Mouse (Mus musculus) A20 (cell line): Measurements from ENCODE around the gene Gm21885.

Experiments
- DNase-seq: peaks from one replicate; pipeline ENCODE4 v3.0.0-alpha.2; 2011; ENCODE audit warnings: low read depth, low spot score

Gm21885 gene

DNA sequence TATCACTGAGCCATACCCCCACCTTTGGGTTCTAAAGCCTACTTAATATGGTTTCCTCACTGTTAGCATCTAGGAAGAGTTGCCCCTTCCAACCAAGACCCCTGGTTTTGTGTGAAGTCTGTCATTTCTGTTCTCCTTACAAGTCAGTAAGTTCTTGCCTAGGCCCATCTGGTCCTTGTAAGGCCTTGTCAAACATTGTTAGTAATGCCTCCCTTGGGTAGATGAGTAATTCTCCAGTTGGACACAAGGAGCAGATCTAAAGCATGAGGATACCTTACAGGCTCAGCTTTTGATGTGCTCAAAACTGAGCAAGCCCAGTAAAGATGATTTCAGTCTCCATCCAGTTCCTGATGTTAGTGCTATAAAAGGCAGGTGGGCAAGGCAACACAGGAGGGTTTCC, 12.9 kb upstream of the Gm21885 start:
- DNase-seq, result no peak

DNA sequence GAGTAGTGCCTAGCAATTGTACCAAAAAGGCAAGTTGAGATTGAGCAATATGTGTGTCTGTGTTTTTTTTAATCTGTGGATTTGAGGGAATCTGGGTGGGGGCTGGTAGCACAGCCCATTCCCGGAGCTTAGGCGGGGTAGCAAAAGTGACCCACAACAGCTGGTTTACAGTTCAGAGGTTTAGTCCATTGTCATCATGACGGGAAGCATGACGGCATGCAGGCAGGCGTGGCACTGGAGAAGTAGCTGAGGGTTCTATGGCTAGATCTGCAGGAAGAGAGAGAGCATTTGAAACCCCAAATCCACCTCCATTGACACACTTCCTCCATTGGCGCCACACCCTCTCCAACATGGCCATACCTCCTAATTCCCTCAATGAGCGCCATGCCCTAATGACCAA, 11.8 kb upstream of the Gm21885 start:
- DNase-seq, result no peak

DNA sequence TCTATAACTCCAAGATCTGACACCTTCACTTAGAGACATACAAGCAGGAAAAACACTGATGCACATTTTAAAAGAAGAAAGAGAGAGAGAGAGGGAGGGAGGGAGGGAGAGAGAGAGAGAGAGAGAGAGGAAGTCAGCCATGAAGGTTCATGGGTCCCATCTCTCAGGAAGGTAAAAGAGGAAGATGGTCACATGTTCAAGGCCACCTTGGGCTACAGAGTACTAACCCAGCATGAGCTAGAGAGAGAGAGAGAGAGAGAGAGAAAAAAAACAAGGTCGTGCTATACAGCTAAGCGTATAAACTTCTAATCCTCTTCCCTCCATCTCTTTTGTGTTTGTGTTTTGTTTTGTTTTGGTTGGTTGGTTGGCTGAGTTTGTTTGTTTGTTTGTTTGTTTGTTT, 10.7 kb upstream of the Gm21885 start:
- no peak for DNase-seq

DNA sequence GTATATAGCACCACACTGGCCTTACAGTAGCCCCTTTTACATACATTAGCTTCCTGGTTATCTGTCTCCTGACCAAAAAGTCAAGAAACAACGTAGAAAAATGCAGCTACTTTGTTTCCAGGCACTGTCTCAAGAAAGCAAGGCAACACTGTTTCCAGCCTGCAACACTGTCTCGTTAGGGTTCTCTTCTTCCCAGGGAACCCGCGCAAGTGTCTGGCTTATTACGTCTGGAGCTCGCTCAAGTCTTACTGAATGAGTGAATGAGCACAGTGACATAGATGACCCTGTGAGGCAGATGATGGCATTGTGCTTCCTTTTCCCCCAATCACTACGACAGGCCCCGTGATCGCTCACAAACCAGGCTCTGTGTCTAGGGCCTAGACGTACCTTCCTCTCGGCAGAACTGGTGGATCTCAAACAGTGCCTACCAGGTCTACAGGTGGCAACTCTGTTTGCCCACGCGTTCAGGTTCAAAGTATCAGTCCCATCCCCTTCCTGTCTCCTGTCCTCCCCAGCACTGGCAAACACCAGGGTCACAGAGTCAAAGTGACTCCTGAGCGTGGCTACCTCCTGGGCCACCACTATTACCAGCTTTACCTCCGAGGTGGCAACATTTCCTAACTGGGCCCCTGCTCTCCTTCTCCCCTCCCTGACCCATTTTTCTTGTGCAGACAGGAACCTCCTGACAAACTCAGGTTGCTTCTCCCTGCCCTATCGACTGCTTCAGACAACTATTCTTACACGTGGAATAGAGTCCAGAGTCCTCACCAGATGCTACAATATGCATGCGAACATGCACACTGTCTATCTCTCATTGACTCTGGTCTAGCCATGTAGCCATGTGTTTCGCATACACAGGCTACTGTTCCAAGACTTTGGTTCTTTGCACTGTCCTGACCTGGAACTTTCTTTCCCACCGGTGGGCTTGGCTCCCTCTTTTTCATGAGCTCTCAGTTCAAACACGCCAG, 8.4 kb upstream of the Gm21885 start:
- DNase-seq, result no peak

DNA sequence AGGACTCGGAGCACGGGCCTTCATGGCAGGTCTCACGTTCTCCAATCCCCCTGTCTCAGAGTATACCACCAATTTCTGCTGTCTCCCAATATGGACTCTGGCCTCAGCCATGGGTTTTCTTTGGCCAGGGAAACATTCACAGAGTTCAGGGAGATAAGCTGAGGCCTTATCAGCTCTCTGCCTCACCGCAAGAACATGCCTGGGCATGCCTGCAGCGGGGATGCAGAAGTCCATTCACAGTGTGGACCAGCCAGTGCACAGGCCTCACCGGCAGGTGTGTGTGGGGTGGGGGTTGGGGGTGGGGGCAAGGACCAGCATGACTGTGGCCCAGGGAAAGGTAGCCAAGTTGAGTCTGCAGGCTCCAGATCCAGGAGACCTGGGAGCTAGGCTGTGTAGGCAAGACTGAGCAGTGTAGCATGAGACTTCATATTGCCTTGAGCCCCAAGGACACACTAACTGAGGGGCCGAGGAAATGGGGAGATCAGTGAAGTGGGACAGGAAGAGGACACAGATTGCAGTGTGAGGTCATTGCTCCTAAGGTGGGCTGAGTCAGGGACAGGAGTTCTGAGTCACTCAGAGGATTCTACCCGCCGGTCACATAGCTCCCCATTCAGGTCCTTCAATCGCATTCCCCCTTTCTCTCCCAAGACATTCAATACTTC, 7.3 kb upstream of the Gm21885 start:
- no peak for DNase-seq

DNA sequence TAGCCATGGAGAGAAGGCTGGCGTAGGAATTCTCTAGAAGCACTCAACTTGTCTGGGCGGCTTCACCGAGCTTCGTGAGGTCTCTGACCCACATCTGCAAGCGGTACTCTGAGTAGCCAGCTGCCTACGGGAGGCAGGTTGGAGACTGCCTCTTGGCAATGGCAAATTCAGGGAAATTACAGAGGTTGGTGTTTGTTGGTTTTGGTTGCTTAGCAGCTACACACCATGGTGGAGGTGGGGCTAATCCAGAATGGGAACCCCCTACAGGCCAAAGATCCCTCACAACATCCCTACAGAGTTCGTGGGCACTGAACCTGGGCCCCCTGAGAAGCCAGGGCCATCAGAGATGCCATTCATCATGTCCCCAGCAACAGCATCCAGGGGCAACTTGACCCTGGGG, 6.4 kb upstream of the Gm21885 start:
- no peak for DNase-seq

DNA sequence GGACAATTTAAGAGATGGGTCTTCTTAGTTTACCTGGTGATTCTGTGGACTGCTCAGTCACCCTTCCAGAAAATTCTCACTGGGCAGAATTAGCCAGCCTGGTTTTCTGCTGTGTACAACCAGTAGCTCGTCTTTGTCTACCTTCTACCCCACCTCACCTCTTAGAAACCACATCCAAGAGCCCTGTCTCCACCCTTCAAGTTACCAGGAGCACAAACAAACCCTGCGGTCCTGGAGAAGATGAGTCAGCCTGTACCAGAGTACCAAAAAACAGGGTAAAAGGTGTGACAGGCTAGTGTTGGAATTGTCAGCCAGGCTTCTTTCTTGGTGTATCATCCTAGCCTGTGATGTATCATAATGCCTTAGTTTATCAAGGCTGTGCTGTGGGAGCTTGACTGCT, 6.0 kb upstream of the Gm21885 start:
- DNase-seq, result no peak

DNA sequence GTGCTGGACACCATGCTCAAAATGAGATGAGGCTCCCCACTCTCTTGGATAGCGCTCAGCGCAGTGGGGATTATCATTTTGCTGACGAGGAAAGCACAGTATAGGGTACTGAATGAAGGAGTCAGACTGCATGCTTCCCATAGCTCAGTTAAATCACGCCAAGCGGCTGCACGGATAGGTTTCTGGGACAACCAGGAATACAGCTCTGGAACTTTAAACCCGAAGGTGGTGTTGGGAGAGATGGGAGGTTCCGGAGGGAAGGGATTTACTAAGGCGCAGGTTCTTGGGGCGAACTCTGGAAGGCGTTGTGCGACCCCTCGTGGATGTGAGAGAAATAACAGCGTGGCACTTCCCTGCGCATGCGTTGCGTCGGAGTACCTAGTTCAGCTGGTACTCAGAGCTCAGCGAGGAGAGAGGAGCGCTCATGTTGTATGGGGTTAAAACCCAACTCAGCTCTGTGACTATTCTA, 4.8 kb upstream of the Gm21885 start:
- peak; percentile 88 for DNase-seq

DNA sequence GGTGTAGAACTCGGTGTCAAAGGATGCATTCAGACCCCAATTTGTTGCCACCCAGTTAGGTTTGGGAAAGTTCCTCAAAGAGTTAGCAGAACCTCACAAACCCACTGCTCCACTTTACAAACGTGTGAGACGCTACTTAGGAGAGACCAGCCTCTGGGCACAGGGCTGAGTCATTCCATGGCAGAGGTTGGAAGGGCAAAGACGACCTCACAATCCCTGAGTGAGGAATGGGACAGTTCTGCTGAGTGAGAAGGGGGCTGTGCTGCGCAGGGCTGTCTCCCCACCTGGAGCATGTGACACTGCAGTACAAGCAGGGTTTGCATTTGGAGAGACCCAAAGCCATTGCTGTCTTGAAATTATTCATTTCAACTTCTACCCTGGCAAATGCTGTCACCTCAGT, 618 bp downstream of the Gm21885 start:
- no peak for DNase-seq

DNA sequence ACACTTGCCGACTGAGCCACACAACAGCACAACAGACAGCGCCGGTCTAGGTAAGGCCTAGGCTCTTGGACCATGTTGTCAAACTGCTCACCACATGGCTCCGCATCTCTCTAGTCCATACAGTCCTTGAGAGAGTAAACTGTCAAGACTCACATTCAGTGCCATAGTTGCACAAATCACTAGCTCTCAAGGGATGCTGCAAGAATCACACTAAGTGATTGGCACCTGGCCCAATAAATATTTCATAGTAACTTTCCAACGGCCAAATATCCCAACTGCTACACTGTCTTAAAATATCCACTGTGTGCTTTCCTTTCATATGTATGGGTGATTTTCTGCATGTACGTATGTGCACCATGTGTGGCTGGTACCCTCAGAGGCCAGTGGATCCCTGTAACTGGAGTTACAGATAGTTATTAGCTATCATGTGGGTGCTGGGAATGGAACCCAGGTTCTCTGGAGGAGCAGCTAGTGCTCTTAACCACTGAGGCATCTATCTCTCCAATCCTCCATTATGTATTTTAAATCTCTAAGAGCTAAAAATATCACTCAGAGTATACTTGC, 1.9 kb downstream of the Gm21885 start:
- no peak for DNase-seq

DNA sequence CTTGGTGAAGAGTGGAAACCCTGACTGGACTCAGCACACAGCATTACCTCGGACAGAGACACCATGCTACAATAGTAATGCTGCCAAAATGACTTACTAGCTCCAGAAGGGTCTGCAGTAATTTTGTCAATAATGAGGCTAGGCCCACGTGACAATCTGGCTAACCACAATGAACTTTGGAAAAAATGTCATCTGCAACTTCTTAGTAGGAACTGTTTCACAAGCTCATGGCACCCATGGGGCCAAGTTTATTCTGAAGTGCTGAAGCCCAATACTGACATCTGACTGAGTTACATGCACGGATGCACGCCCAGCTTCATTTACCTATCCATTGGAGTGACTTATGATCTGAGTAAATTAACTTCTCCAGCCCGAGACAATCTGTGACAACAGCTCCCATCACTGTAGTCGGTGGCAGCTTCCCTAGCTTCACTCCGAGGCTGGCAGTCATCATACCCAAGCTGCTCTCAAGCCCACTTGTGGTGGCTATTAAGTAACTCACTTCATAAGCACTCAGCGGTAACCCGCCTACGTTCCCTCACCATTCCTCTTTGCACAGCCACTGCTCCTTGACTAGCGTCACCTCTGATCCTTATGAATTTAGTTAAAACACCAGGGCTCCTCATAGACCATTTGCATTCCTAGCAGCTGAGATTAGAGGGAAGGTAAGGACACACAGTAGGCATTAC, 4.4 kb downstream of the Gm21885 start:
- DNase-seq, result no peak

DNA sequence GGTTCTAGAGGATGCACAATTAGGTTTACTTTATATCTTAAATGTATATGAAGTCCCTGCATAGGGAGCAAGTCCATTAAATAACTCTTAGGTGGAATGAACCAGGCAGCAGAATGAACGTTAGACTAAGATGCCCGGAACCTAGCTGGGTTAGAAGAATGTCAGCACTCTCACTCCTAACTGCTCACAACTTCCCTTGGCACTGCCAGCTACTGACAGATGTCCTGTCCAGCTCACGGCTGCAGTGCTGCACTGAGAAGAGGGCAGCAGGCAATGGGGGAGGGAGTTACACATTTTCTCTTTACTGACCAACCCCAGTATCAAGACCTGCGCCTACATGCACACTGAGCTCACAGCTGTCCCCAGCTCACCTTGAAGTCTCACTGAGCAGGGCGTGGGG, 5.4 kb downstream of the Gm21885 start:
- DNase-seq, result no peak

DNA sequence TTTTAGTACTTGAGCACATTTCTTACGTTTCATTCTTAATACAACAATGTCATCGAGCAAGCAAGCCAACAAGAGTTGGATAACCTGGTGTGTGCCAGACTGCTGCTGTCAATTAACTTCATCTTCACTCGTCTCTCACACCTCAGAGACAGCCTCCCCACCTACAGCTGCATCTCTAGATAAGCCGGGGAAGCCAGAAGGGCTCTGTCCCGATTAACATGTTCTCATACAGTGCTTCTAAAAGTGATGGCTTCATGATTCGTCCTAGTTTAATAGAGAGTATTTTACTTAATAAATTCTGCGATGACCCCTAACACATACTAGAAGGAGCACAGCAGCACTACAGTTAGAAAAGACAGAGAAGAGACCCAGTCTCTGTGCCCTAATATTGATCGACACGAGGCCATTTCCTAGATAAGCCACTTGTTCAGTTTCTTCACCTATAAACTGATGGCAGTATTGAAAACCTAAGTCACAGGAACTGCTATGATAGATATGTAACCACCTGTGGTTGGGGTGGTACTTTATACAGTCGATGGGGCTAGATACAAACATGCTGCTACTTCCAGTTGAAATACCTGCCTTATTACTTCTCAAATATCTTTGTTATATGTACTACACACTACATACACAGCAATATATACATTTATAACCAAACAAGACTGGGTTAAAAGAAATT, 8.5 kb downstream of the Gm21885 start:
- no peak for DNase-seq

DNA sequence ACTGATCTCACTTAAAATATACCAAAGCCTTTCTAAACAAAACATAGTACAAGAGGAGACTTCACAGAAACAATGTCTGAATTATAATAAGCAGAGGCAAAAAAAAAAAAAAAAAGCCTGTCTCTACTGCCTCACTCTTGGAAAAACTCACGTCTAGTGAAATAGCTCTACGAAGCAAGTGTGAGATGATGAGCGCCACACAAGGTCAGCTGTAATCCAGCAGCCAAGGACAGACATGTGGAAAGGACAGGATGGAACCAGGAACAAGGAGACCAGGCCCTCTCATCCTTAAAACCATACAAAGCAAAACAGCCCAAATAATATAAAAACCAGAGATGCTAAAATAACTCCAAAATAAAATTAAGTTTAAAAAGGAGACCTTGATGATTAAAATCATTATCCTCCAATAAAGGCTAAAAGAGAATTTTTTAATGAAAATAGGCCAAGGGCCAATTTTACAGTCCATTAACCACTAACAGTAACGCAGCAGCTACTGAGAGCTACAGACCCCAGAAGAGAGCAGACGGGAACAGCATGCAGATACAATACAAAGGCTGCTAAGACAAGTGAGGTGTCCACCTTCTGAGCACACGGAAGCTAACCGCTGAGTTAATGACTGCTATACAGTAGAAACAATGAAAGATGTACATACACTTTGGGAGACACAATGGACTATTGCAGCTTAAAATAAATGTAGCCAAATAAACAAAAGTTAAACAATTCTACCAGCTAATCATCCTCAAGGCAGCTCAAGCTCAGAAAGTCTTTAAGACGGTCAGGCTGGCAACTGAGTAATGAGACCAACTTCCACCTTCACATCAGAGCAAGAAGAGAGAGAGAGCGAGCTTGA, 13.5 kb downstream of the Gm21885 start:
- no peak for DNase-seq

DNA sequence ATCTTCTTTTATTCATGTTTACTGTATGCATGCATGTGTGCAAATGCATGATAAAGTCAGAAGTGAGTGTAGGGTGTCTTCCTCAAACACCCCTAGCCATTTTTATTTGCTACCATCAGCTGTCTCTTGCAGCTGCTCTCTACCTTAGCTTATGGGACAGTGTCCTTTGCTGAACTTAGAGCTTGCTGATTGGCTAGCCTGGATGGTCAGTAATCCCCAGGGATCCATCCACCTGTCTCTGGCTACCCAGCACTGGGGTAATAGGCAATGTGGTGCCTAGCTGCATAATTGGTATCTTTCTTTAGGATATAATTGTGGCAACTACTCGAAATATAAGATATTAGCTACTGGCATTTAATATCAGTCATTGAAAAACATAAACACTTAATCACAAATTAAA, 31.1 kb downstream of the Gm21885 start:
- no peak for DNase-seq

DNA sequence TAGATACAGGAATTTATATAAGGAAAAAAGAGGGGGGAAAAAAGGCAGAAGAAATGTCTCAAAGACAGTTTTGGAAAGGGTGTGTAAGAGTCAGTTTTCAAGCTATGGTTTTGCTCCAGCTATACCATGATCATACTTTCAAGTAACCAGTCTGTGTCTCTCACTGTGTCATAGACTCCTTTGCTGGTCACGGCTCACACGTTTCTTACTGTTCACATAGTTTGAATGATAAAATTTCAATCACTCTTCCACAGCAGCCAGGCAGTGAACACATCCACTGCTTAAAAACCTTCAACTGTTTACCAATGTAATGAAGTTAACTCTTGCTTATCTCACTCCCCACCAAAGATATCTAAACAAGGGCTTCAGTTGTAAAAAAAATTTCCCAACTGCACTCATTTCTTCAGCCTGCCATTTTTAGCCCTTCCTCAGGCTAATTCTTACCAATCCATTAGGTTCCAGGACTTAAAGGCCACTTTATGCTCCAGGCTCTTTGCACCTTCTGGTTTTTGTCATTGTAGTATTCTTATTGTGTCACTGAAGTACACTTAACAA, 32.5 kb downstream of the Gm21885 start:
- DNase-seq, result no peak

DNA sequence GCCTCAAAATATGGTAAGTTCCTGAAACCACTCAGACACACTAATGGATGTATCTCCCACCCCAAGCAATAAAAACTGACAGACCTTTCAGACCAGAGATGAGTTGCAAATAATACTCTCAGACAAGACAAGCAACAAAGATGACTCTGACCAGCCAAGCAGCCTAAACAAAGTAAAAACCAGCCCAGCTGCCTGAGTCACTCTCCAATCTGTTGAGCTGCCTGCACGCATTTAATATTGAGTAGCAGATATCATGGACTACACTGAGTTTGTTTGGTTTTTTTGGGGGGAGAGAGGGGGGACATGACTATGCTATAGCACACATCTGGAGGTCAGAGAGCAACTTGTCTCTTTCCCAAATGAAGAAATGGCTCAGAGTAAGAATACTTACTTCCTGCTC, 33.6 kb downstream of the Gm21885 start:
- DNase-seq, result no peak

DNA sequence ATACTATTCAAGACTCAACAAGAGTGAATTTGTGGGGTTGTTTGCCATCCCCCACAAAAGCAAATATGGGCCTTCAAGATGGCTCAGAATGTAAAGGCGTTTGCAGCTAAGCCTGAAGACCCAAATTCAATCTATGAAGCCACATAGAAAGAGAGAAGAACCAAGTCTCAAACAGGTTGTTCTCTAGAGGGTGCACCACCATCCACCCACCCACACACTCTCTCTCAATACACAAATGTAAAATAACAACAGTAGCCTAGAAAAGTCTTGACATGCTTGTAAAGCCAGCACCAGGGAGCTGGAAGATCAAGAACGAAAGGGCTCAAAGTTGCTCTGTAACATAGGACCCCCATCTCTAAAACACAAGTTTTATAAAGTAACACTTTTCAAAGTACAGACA, 34.9 kb downstream of the Gm21885 start:
- DNase-seq, result no peak

DNA sequence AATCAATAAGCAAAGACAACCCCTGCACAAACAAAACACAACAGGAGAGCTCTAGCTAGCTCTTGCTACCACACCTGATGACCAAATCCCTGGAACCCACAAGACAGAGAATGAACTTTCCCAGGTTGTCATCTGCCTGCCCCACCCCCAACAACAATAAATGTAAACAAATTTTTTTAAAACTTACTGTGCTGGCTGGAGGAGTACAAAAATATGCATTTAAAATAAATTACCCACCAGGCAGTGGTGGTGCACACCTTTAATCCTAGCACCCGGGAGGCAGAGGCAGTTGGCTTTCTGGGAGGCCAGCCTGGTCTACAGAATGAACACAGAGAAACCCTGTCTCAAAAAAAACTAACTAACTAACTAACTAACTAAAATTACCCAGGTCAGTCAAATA, 35.3 kb downstream of the Gm21885 start:
- DNase-seq, result no peak

DNA sequence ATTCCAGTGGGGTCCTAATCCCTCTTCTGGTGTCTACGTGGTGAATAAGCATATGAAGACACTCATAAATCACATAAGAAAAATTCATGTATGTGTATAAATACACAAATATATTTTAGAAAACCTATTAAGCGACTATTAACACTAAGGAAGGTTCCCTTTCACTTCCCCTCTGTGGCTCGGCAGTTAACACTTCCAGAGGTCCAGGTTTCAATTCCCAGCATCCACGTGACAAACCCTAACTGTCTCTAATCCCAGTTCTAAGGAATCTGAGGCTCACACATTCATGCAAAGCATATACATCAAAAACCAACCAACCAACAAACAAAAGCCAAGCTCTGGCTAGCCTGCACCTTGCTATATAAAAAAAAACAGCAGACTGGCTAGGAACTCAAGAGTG, 35.8 kb downstream of the Gm21885 start:
- DNase-seq, result no peak
